Mouse (Mus musculus): ENCODE results near the gene Fam168a. TPM values are rescaled to one million over a fixed set of nuclear protein-coding genes. Genes with fewer than 3 reads are reported as not detected.
"Not testable (repeated sequence)": the region's sequence is repeated elsewhere in the genome, so short reads cannot be mapped to it uniquely, and the experiment has no call there.

The Fam168a gene
- polyA plus RNA-seq, 1 experiment from 2014 or later, result 94.4 TPM

- not testable (repeated sequence) for ATAC-seq; H3K27me3 ChIP-seq; H3K9me3 ChIP-seq; H3K9ac ChIP-seq (replicated peaks); H3K27ac ChIP-seq; H3K36me3 ChIP-seq; H3K4me2 ChIP-seq (replicated peaks); H3K4me1 ChIP-seq (replicated peaks); H3K4me3 ChIP-seq (replicated peaks)
- 83% methylated on average over 7 of the region's 7 CpGs for WGBS
These were observed 139.6 kb downstream of the Fam168a start for GRCm38 (mm10) chr7:100846033-100846432.

DNA sequence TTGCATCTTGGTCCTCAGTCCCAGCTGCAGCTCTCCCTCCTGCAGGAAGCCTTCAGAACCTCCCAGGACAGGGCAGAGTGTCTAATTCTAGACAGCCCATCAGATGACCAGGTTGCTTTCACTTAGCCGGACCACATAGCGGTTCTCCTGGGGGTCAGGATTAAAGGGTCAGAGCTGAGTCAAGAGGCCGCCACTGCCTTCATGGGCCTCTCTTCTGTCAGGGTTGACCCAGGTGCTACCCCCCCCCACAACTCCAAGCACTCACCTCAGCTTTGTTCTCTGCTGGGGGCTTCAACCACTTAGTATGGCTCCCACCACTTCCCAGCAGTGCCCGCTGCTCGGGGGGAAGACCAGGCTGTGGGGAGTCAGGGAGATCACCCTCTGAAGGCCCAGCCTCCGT is 140.7 kb downstream of the Fam168a start:
- 77% methylated on average over 6 of the region's 6 CpGs for WGBS

DNA sequence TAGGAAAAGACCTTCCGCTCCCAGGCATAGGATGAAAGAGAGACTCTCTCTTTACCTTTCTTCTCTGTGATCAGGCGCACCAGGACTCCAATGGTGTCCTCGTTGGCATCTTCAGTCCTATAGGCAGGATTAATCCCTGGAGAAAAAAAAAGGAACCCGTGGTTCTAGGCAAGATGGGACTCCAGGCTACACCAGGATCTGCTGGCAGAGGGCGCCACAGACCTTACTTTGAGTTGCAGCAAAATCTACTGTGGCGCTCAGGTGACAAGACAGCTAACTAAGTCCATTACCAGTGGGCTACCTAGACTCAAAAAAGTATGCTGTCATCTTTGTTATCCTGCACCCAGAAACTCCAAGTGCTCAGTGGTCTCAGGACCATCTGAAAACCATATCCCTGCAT is 142.3 kb downstream of the Fam168a start:
- no peaks in the 10 kb centered on the region for H3K27me3 ChIP-seq
- WGBS, result 25% methylated on average over 6 of the region's 6 CpGs

More for the DNA sequence above, 140.7 kb downstream of the Fam168a start:
- Histone ChIP-seq H3K9me3 (no peaks in the 10 kb centered on the region), H3K4me1 (replicated peaks) (peaks cover 12% of the 10 kb centered on the region; the same call in 1 of the 2 replicates), H3K27ac (no peak overlapping the region), H3K4me2 (replicated peaks) (no peak overlapping the region), H3K4me3 (replicated peaks) (no peak overlapping the region), H3K9ac (replicated peaks) (no peak overlapping the region), H3K27me3 (no peaks in the 10 kb centered on the region), H3K36me3 (peaks cover 4% of the 10 kb centered on the region; the same call in 1 of the 2 replicates)
- no peak for ATAC-seq

DNA sequence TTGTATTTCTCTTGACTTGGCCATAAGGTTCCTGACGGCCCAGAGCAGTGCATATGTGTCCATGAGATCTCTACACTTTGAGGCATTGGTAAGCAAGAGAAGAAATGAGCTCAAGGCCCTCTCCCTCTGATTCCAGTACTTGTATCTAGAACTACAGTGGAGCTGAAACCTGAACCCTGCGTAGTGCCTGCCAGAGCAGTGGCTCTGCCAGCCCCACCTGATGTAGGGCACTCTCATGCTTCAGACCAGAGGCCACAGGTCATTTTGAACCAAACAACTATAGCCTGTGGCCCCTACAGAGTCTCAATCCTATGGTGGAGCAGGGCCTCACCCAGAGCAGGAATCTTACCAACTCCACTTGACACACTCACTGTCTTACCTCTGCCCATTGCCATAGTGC is 143.1 kb downstream of the Fam168a start:
- no peaks in the 10 kb centered on the region for H3K36me3 ChIP-seq
- H3K4me1 ChIP-seq (replicated peaks), result peaks cover 15% of the 10 kb centered on the region; the same call in 1 of the 2 replicates
- no peak overlapping the region for H3K27ac ChIP-seq
- H3K27me3 ChIP-seq, result no peaks in the 10 kb centered on the region
- H3K4me2 ChIP-seq (replicated peaks), result no peak overlapping the region
- 95% methylated on average over 2 of the region's 2 CpGs for WGBS
- H3K9ac ChIP-seq (replicated peaks), result no peak overlapping the region
- H3K4me3 ChIP-seq (replicated peaks), result no peak overlapping the region
- H3K9me3 ChIP-seq, result no peaks in the 10 kb centered on the region
- ATAC-seq, result no peak

More for the DNA sequence above, 142.3 kb downstream of the Fam168a start:
- H3K36me3 ChIP-seq, result no peaks in the 10 kb centered on the region
- no peak overlapping the region for H3K27ac ChIP-seq
- no peak overlapping the region for H3K9ac ChIP-seq (replicated peaks)
- ATAC-seq, result no peak
- H3K4me1 ChIP-seq (replicated peaks), result peaks cover 15% of the 10 kb centered on the region; the same call in 1 of the 2 replicates
- H3K9me3 ChIP-seq, result no peaks in the 10 kb centered on the region
- H3K4me3 ChIP-seq (replicated peaks), result no peak overlapping the region
- no peak overlapping the region for H3K4me2 ChIP-seq (replicated peaks)

DNA sequence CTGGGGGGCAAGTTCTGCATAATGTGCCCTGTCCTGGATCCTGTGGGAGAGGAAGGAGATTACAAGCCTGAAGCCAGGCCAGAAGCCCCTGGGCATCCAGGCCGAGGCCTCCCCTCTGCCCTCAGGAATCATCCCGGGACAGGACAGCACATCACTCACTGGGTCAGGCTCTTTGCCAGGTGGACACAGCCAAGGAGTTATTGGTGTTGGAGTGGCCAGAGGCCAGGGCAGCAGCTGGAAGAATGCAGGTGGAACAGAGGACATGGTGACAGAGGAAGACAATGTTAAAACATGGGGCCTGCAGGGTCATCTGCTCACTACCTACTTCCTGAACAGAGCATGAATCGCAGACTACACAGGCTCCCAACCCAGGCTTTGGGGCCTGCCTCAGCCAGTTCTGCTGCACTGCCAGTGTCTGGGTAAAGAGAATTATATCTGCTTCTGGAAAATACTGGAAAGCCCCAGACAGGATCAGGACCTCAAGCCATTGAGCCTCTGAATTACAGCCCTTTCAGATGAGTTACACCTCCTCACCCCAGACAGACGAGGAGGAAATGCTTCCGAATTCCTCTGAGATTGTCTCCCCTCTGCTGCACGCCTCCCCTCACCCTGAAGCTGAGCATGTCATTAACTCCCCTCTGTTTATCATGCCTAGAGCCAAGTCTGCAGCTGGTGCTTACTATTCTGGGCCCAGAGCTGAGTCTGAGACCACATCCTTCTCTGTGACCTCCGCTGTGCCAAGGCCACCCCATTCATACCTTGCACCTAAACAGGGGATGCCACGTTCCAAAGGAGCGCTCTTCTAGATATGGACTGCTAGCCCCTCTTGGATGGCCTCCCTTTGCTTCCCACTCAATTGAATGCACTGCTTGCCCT is 145.3 kb downstream of the Fam168a start:
- WGBS, result 73% methylated on average over 9 of the region's 9 CpGs
- H3K36me3 ChIP-seq, result no peaks in the 10 kb centered on the region
- no peak overlapping the region for H3K9ac ChIP-seq (replicated peaks)
- peak overlapping the region; percentile 14; the same call in 1 of the 2 replicates for H3K27ac ChIP-seq
- peaks cover 11% of the 10 kb centered on the region; the same call in 1 of the 2 replicates for H3K4me1 ChIP-seq (replicated peaks)
- H3K4me2 ChIP-seq (replicated peaks), result no peak overlapping the region
- no peaks in the 10 kb centered on the region for H3K27me3 ChIP-seq
- H3K4me3 ChIP-seq (replicated peaks), result no peak overlapping the region
- no peaks in the 10 kb centered on the region for H3K9me3 ChIP-seq
- no peak for ATAC-seq

DNA sequence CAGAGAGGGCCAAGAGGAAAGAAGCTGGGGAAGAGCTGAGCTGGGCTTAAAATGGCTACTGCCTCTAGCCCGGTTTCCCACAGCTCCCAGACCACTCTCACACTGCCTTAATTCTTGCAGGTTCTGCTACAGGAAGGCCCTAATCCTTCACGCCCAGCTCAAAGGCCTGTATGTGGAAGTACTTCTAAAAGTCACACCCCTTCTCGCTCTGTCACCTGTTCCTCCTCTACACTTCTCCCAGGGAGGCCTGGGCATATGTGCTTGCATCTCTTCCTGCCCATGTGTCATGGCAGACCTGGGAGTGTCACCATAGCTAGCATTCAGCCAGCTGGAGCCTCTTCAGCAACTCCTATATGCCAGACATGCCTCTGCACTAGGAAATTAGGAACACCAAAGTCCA is 147.0 kb downstream of the Fam168a start:
- H3K27ac ChIP-seq, result no peak overlapping the region
- no peak for ATAC-seq
- 78% methylated on average over 3 of the region's 3 CpGs for WGBS
- no peak overlapping the region for H3K4me3 ChIP-seq (replicated peaks)
- no peaks in the 10 kb centered on the region for H3K9me3 ChIP-seq
- no peaks in the 10 kb centered on the region for H3K36me3 ChIP-seq
- no peak overlapping the region for H3K4me2 ChIP-seq (replicated peaks)
- peaks cover 17% of the 10 kb centered on the region for H3K4me1 ChIP-seq (replicated peaks)
- H3K9ac ChIP-seq (replicated peaks), result no peak overlapping the region
- no peaks in the 10 kb centered on the region for H3K27me3 ChIP-seq

DNA sequence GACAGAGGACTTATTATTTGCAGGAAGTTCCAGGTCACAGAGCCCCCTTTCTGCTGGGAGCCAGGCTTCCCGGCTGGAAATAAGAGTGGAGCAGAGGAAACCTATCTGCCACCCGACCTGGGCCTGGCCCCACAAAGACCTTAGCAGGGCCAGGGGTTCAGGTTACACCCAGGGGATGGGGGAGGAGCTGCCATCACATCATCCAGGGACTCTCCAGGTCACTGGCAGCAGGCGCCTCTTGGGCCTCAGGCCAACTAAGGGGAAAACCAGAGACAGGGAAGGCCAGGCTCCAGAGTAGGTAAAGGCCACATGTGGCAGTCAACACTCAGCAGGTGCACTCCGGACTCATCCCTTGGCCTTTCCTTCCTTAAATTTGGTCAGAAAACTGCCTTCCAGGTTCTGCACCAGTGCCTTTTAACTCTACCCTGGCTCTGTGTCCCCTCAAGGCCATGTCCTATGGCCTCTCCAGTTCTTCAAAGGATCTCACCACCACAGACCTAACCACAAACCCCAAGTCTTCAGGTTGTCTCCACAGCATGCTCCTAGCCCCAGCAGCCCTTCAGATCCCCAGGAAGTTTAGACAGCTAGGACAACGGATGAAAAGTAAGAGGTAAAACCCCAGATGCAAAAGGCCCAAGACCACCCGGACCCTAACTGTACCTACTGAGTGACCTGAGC is 147.8 kb downstream of the Fam168a start:
- no peaks in the 10 kb centered on the region for H3K27me3 ChIP-seq
- H3K4me1 ChIP-seq (replicated peaks), result peaks cover 17% of the 10 kb centered on the region
- no peak for ATAC-seq
- H3K27ac ChIP-seq, result no peak overlapping the region
- H3K36me3 ChIP-seq, result no peaks in the 10 kb centered on the region
- H3K4me3 ChIP-seq (replicated peaks), result no peak overlapping the region
- H3K9me3 ChIP-seq, result no peaks in the 10 kb centered on the region
- H3K9ac ChIP-seq (replicated peaks), result no peak overlapping the region
- 58% methylated on average over 6 of the region's 6 CpGs for WGBS
- no peak overlapping the region for H3K4me2 ChIP-seq (replicated peaks)

DNA sequence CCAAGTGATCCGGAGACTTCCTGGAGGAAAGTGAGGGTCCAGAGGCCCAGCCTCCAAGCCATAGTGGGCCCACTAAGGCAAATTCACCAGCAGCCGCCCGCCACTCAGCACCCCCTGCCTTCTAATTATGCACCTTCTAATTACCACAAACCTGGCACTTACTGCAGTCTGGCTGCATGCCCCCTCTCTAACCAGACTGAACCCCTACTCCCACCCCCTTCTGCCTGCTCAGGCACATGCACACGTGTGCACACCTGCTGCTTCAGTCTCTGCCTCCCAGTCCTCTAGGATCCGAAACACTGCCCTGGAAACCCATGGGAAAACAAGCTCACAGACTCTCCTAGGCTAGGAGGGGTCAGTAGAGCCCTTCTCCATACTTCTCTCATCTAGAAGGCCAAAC is 148.4 kb downstream of the Fam168a start:
- Histone ChIP-seq H3K36me3 (no peaks in the 10 kb centered on the region), H3K27me3 (no peaks in the 10 kb centered on the region), H3K4me3 (replicated peaks) (no peak overlapping the region), H3K4me2 (replicated peaks) (no peak overlapping the region), H3K9me3 (no peaks in the 10 kb centered on the region), H3K9ac (replicated peaks) (no peak overlapping the region), H3K4me1 (replicated peaks) (peaks cover 17% of the 10 kb centered on the region), H3K27ac (no peak overlapping the region)
- WGBS, result 78% methylated on average over 5 of the region's 5 CpGs
- ATAC-seq, result no peak

DNA sequence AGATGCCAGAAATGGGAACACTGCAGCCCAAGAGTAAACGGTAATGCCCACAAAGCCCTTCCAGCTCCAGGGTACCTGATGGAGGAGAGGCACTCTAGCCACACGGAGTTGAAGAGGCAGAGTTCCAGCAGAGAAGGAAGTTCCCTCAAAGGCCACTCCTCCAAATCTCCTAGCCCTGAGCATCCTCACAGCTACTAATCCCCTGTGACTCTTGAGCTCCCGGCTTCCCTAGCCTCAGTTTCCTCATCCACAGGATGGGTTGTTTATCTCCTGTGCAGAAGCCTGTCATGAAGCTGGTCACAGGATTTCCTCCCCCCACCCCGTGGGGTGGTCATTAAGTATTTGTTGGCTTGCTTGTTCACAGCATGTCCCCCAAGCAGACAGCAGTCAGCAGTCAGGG is 148.9 kb downstream of the Fam168a start:
- no peak for ATAC-seq
- 53% methylated on average over 4 of the region's 4 CpGs for WGBS
- Histone ChIP-seq H3K9ac (replicated peaks) (no peak overlapping the region), H3K36me3 (no peaks in the 10 kb centered on the region), H3K4me3 (replicated peaks) (no peak overlapping the region), H3K4me1 (replicated peaks) (peaks cover 17% of the 10 kb centered on the region), H3K4me2 (replicated peaks) (no peak overlapping the region), H3K27ac (no peak overlapping the region), H3K9me3 (no peaks in the 10 kb centered on the region), H3K27me3 (no peaks in the 10 kb centered on the region)

GRCm38 (mm10) chr7:100855795-100856573 is 149.5 kb downstream of the Fam168a start:
- Histone ChIP-seq H3K9ac (replicated peaks) (no peak overlapping the region), H3K4me2 (replicated peaks) (no peak overlapping the region), H3K36me3 (no peaks in the 10 kb centered on the region), H3K9me3 (no peaks in the 10 kb centered on the region), H3K4me1 (replicated peaks) (peaks cover 17% of the 10 kb centered on the region), H3K27ac (no peak overlapping the region), H3K4me3 (replicated peaks) (no peak overlapping the region), H3K27me3 (no peaks in the 10 kb centered on the region)
- WGBS, result 80% methylated on average over 5 of the region's 5 CpGs
- no peak for ATAC-seq

DNA sequence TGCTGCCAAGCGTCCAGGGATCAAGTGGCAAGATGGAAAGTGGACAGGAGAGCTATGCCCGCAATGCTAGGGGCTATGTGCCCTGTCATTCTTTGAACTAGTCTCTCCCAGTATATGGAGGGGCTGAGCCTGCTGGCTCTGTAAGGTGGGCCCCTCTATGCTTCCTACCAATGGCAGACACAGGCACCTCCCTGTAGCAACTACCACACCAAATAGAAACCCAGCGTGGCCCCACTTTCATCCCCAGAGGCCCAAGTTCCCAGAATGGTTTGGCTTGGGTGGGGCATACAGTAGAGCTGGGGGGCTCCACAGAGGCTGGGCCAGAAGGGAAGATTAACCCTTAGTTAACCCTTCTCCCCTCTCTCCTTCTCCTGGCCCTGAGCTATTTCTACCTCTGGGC is 154.0 kb downstream of the Fam168a start:
- peaks cover 19% of the 10 kb centered on the region for H3K4me1 ChIP-seq (replicated peaks)
- WGBS, result 88% methylated on average over 3 of the region's 3 CpGs
- no peaks in the 10 kb centered on the region for H3K9me3 ChIP-seq
- H3K27ac ChIP-seq, result no peak overlapping the region
- H3K4me2 ChIP-seq (replicated peaks), result no peak overlapping the region
- no peaks in the 10 kb centered on the region for H3K27me3 ChIP-seq
- H3K9ac ChIP-seq (replicated peaks), result no peak overlapping the region
- ATAC-seq, result no peak
- H3K4me3 ChIP-seq (replicated peaks), result no peak overlapping the region
- no peaks in the 10 kb centered on the region for H3K36me3 ChIP-seq

GRCm38 (mm10) chr7:100861209-100861608 is 154.8 kb downstream of the Fam168a start:
- H3K27me3 ChIP-seq, result no peaks in the 10 kb centered on the region
- H3K9me3 ChIP-seq, result no peaks in the 10 kb centered on the region
- H3K4me2 ChIP-seq (replicated peaks), result no peak overlapping the region
- no peak overlapping the region for H3K4me3 ChIP-seq (replicated peaks)
- WGBS, result 95% methylated on average over 5 of the region's 5 CpGs
- H3K4me1 ChIP-seq (replicated peaks), result peaks cover 19% of the 10 kb centered on the region
- ATAC-seq, result no peak
- H3K9ac ChIP-seq (replicated peaks), result no peak overlapping the region
- no peak overlapping the region for H3K27ac ChIP-seq
- no peaks in the 10 kb centered on the region for H3K36me3 ChIP-seq
